Mouse (Mus musculus) NIH3T3 (cell line): ENCODE results near the gene Slc6a3.

ENCODE experiments used
- DNase-seq: peaks from one replicate; pipeline ENCODE4 v3.0.0-alpha.2; 2012; ENCODE audit warnings: low read depth

The Slc6a3 gene

DNA sequence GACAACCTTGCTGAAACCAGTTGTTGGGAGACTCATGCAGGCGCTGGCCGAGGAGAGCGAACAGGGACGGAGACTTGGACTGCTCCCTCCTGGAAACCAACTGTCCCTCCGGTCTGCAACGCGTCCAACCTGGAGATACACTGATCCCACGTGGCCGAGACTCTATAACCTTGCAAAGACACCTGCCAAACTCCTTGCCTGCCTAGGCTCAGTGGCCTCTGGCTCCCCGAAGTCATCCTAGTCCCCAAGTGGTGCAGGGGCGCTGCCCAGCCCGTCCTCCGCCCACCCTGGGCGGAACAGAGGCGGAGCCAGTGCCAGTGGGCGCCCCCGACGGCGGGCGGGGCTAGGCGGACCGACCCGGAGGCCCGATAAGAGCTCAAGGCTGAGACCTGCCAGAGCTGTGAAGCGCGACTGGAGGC lies at the start of gene Slc6a3:
Gene Slc6a3 (plus strand): TSS at position 345 of the 419 bp plus-strand sequence.
- no peak for DNase-seq

- no peak for DNase-seq
These were observed 48.4 kb upstream of the Slc6a3 start for GRCm38 (mm10) chr13:73488105-73488504.

DNA sequence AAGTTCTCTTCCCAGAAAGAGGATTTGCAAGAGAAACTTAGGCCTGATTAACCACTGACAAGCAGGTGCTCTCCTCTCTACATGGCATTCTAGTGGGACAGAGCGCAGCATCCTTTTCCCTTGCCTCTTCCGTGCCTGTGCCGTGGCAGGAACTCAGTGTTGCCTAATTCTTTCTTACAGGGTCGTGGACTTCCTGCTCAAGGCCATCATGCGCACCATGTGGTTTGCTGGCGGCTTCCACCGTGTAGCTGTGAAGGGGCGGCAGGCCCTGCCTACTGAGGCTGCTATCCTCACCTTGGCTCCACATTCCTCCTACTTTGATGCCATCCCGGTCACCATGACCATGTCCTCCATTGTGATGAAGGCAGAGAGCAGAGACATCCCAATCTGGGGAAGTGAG lies 47.8 kb upstream of the Slc6a3 start:
- no peak for DNase-seq

DNA sequence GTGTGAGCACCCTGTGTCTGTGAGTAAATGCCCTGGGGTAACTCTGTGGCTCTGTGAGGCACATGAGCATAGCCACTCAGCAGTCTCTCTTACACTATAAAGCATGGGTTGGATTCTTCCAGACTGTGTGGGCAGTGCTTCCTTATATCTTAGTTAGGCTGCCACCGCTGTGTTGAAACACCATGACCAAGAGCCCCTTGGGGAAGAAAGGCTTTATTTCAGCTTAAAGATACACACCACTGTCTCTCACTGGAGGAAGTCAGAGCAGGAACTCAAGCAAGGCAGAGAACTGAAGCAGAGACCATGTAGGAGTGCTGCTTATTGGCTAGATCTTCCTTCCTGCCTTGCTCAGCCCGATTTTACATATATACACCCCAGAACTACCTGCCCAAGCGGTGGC lies 46.6 kb upstream of the Slc6a3 start:
- no peak for DNase-seq

DNA sequence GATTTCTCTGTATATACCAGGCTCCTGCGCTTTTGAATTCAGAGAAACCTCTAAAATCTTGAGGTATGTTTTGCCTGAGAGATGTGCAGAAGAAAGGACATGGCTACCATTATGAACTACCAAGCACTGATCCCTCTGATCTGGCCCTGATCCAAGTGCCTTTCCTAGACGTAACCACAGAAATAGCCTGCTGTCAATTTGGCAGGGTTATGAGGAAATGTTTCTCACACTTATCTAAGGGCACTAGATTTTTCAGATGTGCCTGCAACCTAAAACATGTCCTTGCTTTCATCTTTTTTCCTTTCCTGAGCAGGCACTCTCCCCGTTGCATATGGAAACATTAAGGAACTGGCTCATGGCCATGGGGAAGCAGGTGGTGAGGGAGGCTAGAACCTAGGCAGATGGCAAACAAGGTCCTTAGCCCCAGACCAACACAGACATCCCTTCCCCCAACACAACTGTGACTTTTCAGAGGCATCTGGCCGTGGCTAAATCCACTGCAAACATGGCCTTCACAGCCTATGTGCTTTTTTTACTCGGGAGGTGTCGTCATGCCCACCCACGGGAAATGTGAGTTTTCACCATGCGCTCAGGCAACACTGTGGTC lies 45.9 kb upstream of the Slc6a3 start:
- peak; percentile 3 for DNase-seq

- no peak for DNase-seq
These were observed 43.4 kb upstream of the Slc6a3 start for GRCm38 (mm10) chr13:73493183-73493582.

DNA sequence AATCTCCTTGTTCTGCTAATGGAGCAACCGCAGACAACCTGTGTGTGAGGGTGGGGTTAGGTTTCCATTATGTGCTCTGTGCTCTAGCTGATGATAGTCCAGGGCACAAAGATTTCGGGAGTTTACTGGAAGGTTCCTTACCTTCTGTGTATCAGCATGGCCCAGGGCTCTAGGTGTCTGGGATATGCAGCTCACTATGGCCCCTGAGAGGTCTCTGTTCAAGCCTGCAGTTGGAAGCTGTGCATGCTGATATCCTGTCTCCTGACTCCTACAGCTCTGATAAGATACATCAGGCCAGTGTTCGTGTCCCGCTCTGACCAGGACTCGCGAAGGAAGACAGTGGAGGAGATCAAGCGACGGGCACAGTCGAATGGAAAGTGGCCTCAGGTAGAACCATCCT lies 42.0 kb upstream of the Slc6a3 start:
- no peak for DNase-seq

DNA sequence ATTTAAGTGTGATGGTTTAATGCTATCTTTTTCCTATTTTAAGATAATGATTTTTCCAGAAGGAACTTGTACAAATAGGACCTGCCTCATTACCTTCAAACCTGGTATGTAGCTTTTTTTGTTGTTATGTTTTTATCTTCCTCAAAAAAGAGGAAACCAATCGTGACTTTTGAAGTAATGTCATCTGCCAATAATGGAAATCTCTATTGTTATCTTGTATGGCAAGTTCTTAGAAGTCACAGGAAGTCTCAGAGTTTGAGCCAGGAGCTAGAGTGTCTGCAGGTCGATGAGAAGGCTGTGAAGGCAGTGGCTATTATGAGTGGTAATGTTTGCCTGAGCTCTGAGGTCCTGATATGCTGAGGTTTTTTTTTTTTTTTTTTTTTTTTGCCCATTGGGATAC lies 40.4 kb upstream of the Slc6a3 start:
- DNase-seq, result no peak

- DNase-seq, result no peak
These were observed 36.5 kb upstream of the Slc6a3 start for GRCm38 (mm10) chr13:73499893-73500604.

- peak; percentile 50 for DNase-seq
These were observed 33.8 kb upstream of the Slc6a3 start for GRCm38 (mm10) chr13:73502719-73503118.

DNA sequence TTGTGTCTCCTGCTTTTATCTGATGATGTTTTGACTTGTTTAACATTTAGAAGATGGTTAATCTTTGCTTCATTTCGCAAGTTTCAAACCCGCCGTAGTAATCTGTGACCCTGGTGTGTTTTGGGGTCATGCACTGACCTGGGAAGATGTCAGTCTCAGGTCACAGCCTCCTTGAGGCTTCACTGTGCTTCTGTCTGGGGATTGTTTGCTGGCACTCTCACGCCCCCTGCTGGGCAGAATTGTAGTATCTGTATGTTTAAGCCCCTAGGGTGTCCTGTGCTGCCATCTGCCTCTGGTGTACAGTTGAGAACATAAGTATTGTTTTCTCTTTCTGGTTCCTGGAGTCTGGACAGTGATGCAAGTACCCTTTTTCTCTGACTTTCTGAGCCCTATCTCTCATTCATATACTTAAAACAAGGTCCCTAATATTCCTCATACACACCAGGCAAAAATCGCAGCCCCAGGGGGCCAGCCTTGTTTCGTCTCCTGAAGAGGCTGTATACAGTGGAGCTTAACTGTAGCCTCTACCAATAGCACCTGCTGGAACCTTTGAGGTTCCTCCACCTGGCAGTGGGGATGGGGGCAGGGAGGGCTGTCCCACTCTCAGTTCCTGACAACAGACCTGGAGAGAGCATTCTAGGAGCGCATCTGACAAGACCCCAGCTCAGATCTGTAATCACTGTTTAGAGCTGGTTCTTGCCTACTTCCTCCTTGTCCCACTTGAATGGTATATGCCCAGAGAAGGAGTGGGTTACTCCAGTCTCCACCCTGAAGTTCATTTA lies 30.7 kb upstream of the Slc6a3 start:
- peak; percentile 84 for DNase-seq

- no peak for DNase-seq
These were observed 27.6 kb upstream of the Slc6a3 start for GRCm38 (mm10) chr13:73508817-73509550.

DNA sequence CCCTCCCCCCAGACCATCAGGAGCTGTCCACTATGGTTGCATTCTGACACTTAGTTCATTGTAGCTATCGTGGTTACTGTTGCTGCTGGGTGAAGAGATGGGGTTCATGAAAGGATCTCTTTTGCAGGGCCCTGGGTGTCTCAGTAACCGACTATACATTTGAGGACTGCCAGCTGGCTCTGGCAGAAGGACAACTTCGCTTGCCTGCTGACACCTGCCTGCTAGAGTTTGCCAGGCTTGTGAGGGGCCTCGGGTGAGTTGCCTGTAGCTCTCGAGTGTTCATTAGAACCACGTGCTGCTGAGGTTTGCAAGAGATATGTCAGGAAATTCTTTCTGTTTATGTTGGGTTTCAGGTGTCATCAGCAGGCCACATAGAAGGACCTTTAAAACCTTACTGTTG lies 26.7 kb upstream of the Slc6a3 start:
- DNase-seq, result no peak

DNA sequence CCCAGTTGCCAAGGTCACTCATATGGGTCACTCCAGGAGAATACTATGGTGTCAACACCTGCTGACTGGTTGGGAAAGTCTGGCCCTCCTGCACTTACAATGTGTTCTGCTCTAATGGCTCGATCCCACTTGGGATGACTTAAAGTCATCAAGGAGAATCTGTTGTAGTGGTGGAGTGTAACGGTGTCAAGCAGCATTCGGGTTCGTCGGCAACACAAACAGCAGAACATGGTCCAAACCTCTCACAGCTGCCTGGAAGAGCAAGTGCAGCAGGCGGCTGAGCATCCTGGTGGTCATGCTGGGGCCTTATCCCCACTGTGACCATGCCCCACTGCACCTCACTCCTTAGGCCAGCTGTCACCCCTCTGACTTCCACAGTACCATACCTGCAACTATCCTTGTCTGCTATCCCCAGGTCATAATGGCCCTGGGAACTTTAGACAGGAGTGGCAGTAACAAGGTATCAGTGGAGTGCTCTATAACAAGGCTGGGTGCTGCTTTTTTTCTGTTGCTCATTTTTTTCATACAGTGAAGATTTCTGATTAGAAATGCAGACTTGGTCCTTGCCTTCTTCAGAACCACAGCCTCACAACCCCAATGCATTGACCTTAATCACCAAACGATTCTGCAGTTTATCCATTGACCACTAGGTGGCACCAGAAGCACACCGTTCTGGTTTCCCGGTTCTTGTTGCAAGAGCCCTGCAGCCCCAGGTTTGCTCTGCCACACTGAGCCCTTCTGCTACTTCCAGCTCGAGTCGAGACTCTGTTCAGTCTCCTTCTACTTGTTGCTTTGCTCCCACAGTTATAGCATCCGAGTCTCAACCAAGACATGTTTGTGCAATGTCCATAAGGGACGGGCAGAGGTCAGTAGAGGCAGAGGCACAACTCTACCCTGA lies 23.5 kb upstream of the Slc6a3 start:
- DNase-seq, result peak; percentile 85

- DNase-seq, result no peak
These were observed 19.7 kb upstream of the Slc6a3 start for GRCm38 (mm10) chr13:73516886-73517285.

DNA sequence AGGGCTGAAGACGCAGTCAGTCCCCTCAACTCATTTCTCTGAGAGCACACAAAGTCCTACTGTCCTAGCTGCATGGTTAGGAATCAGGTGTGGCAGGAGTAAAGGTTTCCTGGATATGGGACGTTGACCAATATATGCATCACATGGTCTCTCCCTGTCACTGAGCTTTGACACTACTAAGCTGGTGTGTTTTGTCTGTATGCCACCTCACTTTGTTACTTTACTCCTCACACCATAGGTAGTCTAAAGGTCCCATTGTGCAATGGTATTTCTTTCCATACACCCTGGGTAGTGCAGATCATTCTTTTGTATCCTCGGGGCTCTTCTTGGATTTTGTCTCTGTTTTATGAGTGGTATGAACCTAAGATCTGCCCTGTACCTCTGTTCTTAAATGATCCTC lies 2.8 kb upstream of the Slc6a3 start:
- DNase-seq, result no peak

- DNase-seq, result no peak
These were observed 1.3 kb upstream of the Slc6a3 start for GRCm38 (mm10) chr13:73535287-73535686.

- no peak for DNase-seq
These were observed 277 bp downstream of the Slc6a3 start for GRCm38 (mm10) chr13:73536824-73537223.

GRCm38 (mm10) chr13:73564201-73564600 lies 27.7 kb downstream of the Slc6a3 start:
- no peak for DNase-seq

- DNase-seq, result no peak
These were observed 38.5 kb downstream of the Slc6a3 start for GRCm38 (mm10) chr13:73575051-73575450.

GRCm38 (mm10) chr13:73577277-73577676 lies 40.7 kb downstream of the Slc6a3 start:
- no peak for DNase-seq
